Mouse (Mus musculus) hindbrain, embryonic 10.5 days (tissue): ENCODE measurements around the gene Fev. TPM values are rescaled to one million over a fixed set of nuclear protein-coding genes. Genes with fewer than 3 reads are reported as not detected.

ENCODE experiments used
- DNase-seq: peaks from one replicate; pipeline ENCODE4 v3.0.0-alpha.2; 2017; ENCODE audit warnings: low spot score
- H3K27ac ChIP-seq: fragments of 300-500 bp; sonication (generic); 2 replicates; pipeline ENCODE4 v1.5.1; 2016; ENCODE audit warnings: mild to moderate bottlenecking, moderate library complexity
- H3K27me3 ChIP-seq: fragments of 300-500 bp; sonication (generic); 2 replicates; pipeline ENCODE4 v1.6.1; 2016; ENCODE audit warnings: mild to moderate bottlenecking; ENCODE audit not compliant: poor library complexity, insufficient read depth, severe bottlenecking
- H3K36me3 ChIP-seq: fragments of 300-500 bp; sonication (generic); 2 replicates; pipeline ENCODE4 v1.6.1; 2016; ENCODE audit warnings: mild to moderate bottlenecking, moderate library complexity
- H3K4me1 ChIP-seq: fragments of 300-500 bp; sonication (generic); replicated peaks from 2 replicates; pipeline ENCODE4 v1.6.1; 2016; ENCODE audit warnings: mild to moderate bottlenecking
- H3K4me3 ChIP-seq: fragments of 300-500 bp; sonication (generic); 2 replicates; pipeline ENCODE4 v1.5.1; 2016; ENCODE audit warnings: mild to moderate bottlenecking, moderate library complexity
- H3K9me3 ChIP-seq: fragments of 300-500 bp; sonication (generic); 2 replicates; pipeline ENCODE4 v1.6.1; 2016; ENCODE audit warnings: mild to moderate bottlenecking, moderate library complexity
- WGBS: fragments of 180-500 bp; shearing (Covaris S2); methylation state at CpG from one replicate; pipeline ENCODE4 v1.1.7; 2016; 5-methylcytosine and 5-hydroxymethylcytosine counted together
- polyA plus RNA-seq: library from polyadenylated mRNA; unstranded; fragments of >200 nt; fragmentation: Nextera tagmentation; extraction: Ambion mirVana; gene quantifications from 2 replicates; pipeline ENCODE4 v1.2.1, GENCODE M21; 2016

Fev gene
- 0.25 and 0.89 TPM in 2 replicates for polyA plus RNA-seq

DNA sequence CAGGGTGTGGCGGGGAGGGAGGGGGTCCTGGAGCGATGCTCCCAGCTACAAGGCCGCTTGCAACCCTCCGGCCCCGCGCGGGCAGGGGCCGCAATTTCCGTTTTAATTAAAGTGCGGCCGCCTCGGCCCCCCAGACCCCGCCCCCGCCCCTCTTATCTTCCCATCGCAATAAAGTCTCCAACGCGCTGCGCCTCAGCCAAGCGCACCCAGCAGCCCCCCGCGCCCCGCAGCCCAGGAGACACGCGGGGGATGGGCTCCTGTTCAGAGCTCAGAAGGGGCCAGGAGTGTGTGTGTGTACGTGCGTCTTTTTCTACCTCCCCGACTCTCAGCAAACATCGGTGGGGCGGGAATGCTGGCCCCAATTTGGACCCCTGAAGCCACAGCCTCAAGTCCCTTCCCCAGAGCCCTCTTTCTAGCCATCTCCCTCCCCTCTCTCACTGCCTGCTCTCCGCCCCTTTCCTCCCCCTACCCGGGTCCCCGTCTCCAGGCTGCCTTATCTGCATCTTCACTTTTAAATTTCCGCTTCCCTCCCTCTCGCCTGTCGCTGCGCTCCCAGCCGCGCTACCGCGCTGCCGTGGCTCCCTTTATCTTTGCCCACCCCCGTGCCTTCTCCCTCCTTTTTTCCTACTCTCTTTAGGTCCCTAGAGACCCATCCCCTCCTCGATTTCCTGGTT is at the start of gene Fev:
Fev (minus strand) TSS at position 51 of the 674 bp plus-strand sequence.
- under 1% methylated on average over 43 of the region's 43 CpGs for WGBS
- H3K27ac ChIP-seq, result no peak within 1 kb of the TSS
- H3K9me3 ChIP-seq, result no peaks in the 10 kb centered on the region
- H3K4me3 ChIP-seq, result peak within 1 kb of the TSS; percentile 44
- peaks cover 100% of the 10 kb centered on the region for H3K27me3 ChIP-seq
- no peaks in the 10 kb centered on the region for H3K36me3 ChIP-seq
- peak; percentile 33 for DNase-seq
- H3K4me1 ChIP-seq, result peaks cover 35% of the 10 kb centered on the region

DNA sequence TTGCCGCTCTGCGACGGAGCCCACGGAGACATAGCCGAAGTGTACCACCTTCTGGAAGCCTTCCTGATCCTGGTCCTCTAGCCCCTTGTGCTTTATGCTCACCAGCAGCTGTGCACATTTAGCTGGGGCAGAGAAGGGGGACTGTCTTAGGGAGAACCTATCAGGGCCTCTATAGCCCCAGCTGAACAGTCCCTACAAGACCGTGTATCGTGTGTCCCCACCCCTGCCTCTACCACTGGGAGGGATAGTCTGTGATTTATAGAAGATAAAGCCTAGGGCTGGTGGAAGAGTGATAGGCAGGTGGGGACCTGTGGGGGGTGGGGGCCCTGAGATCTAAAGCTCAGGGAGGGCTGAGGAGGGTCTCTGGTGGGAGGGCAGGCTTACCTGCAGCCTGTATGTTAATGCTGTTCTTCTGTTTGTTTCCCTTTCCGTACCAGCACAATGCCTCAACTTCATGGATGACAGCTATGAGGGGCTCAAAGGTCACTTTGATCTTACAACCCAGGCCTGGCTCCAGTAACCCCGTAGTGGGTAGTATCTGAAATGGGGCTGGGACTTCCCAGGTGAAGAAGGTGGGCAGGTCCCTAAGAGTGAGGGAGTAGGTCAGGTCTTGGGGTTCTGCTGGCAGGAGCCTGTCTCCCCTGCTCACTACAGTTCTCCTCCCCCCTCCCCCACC is 42.5 kb upstream of the Fev start:
- Histone ChIP-seq H3K27ac (no peak overlapping the region), H3K4me3 (no peak overlapping the region), H3K4me1 (no peaks in the 10 kb centered on the region), H3K36me3 (no peaks in the 10 kb centered on the region), H3K27me3 (peaks cover 48% of the 10 kb centered on the region), H3K9me3 (no peaks in the 10 kb centered on the region)
- no peak for DNase-seq
- 82% methylated on average over 9 of the region's 9 CpGs for WGBS

DNA sequence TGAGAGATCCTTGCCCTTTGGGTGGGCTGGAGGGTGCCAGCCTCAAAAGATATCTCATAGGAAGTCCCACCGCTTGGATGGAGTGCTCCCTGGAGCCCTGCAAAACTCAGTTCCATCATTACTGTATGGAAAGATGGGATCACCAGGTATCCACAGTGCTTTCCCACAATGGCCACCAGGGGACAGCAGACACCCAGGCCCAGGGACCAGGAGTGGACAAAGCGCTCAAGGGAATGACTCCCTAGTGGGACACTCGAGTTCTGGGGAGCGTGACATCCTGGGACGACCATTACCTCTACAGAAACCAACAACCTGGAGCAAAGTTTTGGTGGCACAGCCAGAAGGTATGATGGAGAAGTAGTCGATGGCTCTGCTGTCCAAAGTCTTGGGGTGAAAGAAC is 41.5 kb upstream of the Fev start:
- DNase-seq, result peak; percentile 37
- Histone ChIP-seq H3K9me3 (no peaks in the 10 kb centered on the region), H3K36me3 (no peaks in the 10 kb centered on the region), H3K27me3 (peaks cover 55% of the 10 kb centered on the region), H3K4me3 (no peak overlapping the region), H3K4me1 (no peaks in the 10 kb centered on the region), H3K27ac (no peak overlapping the region)
- WGBS, result 42% methylated on average over 6 of the region's 6 CpGs

DNA sequence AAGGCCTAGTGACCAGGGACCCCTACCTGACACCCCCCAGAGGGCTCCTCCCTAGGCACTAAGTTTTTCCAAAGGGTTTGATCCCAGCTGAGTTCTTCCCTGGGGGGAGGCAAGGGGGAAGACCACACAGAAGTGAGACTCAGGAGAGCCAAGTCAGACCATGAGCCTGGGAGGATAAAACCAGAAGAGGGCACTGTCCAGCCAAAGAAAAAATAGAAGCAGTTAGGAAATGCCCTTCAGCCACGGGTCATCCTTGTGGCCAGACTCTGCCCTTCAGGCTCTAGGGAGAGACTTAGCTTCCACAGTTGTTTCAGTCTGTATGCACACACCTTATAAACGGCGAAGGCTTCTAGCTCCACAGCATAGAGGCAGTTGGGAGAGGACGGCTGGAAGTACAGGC is 39.2 kb upstream of the Fev start:
- H3K27me3 ChIP-seq, result peaks cover 55% of the 10 kb centered on the region
- no peaks in the 10 kb centered on the region for H3K4me1 ChIP-seq
- no peaks in the 10 kb centered on the region for H3K36me3 ChIP-seq
- DNase-seq, result no peak
- WGBS, result 66% methylated on average over 4 of the region's 4 CpGs
- no peak overlapping the region for H3K27ac ChIP-seq
- H3K4me3 ChIP-seq, result no peak overlapping the region
- H3K9me3 ChIP-seq, result no peaks in the 10 kb centered on the region

DNA sequence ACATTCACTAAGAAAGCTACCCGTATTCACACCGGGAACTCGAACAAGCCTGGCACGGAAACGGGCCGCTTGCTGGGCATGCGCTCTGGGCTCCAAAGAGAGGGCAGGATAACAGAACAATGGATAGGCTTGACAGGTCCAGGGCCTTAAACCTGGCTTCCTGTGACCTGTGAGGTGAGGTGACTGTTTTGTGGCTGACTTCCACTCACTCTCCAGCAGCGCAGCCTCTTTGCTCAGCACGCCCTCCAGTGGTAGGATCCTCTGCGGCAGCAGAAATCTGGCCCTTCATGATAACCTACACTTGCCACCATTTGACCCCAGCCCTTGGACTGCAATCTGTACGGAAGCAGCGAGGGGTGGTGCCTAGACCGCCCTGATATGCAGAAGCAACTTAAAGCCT is 30.5 kb upstream of the Fev start:
- Histone ChIP-seq H3K4me3 (no peak overlapping the region), H3K27ac (no peak overlapping the region), H3K4me1 (peaks cover 14% of the 10 kb centered on the region; the same call in 1 of the 2 replicates), H3K27me3 (peaks cover 32% of the 10 kb centered on the region), H3K9me3 (no peaks in the 10 kb centered on the region), H3K36me3 (no peaks in the 10 kb centered on the region)
- 28% methylated on average over 13 of the region's 13 CpGs for WGBS
- no peak for DNase-seq

DNA sequence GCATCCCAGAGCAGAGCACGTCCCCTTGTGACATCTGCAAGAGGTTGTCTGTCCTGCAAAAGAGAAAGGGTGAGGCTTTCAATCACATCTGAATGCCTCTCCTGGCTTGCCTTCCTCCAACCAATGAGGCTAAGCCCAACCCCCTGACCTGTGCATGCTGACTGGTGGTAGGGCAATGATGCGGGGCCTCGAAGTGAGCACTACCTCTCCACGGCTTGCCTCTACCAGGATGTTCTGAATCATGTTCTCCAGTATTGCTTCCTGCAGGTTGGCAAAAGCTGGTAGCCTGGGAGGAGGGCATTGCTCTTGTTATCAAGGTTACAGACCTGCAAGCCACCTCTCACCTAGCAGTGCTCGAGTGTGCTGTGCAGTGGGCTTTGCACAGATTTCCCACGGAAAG is 17.0 kb upstream of the Fev start:
- H3K4me3 ChIP-seq, result no peak overlapping the region
- peaks cover 93% of the 10 kb centered on the region for H3K27me3 ChIP-seq
- H3K27ac ChIP-seq, result no peak overlapping the region
- peaks cover 39% of the 10 kb centered on the region for H3K4me1 ChIP-seq
- WGBS, result 26% methylated on average over 6 of the region's 6 CpGs
- no peaks in the 10 kb centered on the region for H3K36me3 ChIP-seq
- no peak for DNase-seq
- H3K9me3 ChIP-seq, result no peaks in the 10 kb centered on the region

DNA sequence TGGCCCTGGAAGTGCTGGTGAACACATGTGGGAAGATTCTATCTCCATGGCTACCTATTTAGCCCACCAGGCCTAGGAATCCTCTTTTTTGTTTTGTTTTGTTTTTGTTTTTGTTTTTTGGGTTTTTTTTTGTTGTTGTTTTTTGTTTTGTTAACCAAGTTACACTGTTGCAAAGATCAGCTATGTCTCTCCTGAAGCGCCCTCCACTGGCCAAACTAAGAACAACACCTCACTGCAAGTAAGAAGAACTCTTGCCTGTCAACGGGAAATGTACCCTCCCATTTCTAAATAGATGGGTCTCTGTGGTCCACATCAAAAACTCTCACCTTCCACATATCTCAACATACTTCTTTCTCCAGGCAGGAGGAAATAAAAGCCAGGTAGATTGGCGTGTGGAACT is 16.5 kb upstream of the Fev start:
- DNase-seq, result peak; percentile 67
- no peaks in the 10 kb centered on the region for H3K36me3 ChIP-seq
- peaks cover 96% of the 10 kb centered on the region for H3K27me3 ChIP-seq
- H3K4me3 ChIP-seq, result no peak overlapping the region
- no peaks in the 10 kb centered on the region for H3K9me3 ChIP-seq
- WGBS, result 5% methylated on average over 3 of the region's 3 CpGs
- peaks cover 40% of the 10 kb centered on the region for H3K4me1 ChIP-seq
- no peak overlapping the region for H3K27ac ChIP-seq

DNA sequence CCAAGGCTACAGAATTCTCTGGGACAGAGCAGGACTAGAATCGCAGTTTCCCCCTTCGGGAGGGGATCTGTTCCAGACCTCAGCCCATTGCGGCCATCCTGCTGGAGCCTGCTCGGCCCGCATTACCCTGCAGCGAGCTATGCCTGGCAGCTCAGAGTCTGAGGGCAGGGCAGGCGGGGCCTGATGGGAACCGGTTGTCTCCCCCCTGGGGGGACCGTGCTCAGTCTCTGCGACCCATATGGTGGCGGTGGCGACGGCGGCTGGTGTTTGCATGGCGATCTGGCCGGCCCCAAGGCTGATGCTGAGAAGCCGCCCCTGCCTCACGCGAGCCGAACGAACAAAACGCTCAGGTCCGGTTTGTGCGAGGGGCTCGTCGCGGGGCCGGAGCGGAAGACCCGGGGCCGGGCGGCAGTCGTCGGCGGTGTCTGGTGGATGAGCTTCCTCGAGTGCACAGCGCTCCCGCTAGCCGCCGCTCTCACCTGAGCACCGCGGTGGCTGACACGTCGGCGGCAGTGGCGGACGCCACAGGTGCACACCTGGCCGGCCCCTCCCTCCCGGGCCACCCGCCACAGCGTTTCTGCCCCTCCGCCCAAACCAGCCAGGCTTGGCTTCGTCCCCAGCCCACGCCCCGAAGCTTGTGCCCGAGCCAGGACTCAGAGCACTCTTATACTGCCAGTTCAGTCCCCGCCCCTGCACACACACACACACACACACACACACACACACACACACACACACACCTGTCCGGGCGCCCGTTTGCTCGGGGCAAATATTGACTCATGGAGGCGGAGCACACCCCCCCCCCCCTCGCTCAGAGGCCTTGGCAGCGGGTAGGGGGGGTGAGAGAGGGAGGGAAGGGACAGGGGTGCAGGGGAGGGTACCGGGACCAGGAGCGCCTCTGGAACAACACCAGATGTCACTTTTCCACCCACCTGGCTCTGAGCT is 15.4 kb upstream of the Fev start:
- Histone ChIP-seq H3K4me1 (peaks cover 45% of the 10 kb centered on the region), H3K27ac (0 out of 2 replicates have a peak overlapping the region, but pooled peaks have one; percentile 0), H3K27me3 (peaks cover 100% of the 10 kb centered on the region), H3K9me3 (no peaks in the 10 kb centered on the region), H3K4me3 (peak overlapping the region; percentile 44), H3K36me3 (no peaks in the 10 kb centered on the region)
- under 1% methylated on average over 65 of the region's 66 CpGs for WGBS
- DNase-seq, result peak; percentile 49

DNA sequence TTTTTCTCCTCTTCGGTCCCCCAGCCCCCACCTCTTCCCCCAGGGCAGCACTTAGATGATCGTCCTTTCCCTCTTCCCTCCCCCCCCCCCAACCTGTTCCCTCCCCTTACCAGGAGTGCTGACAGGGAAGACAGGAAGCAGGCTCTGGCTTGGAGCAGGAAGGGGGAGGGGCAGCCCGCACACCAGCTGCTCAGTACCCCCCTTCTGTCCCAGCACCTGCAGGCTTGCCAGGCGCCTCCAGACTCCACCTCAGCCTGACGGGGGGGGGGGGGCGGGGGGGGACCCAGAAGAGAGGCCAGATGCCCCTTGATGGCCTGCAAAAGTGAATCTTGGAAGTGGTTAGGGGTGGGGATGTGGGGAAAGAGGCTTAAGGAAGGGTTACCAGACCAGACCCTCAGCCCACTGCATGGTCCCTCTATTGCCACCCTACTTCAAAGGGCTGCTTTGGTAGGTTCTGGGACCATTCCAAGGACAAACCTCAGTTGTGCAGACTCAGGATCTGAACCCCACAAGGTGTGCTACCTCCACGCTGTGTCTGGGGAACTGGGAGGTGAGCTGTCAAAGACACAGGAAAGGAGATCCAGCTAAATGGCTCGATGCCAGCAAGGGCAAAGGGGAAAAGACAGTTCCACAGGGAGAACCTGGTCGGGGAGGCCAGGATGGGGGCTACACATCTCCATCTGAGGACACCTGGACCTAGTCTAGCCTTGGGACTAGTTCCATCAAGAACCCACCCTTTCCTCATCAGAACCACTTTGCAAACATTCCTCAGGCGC is 13.6 kb upstream of the Fev start:
- 3% methylated on average over 10 of the region's 10 CpGs for WGBS
- Histone ChIP-seq H3K4me1 (peaks cover 45% of the 10 kb centered on the region), H3K27me3 (peaks cover 100% of the 10 kb centered on the region), H3K36me3 (no peaks in the 10 kb centered on the region), H3K27ac (no peak overlapping the region), H3K9me3 (no peaks in the 10 kb centered on the region), H3K4me3 (0 out of 2 replicates have a peak overlapping the region, but pooled peaks have one; percentile 2)
- no peak for DNase-seq

DNA sequence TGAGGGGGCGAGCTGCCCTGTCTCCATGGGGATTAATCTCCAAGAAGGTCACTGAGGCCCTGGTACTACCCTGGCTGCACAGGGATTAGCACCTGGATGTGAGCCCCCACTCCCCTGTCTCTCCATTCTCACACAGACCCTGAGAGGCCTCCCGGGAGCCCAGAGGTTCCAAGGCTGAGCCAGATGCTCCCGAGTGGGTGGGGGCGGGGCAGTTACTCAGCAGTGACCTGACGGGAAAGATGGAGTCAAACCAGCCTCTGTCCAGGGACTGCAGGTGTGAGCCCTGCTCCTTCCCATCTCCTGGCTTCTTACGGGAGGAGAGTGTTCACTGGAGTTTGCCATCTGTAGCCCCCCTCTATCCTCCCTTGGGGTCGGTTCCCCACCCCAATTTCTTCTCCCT is 12.8 kb upstream of the Fev start:
- peaks cover 51% of the 10 kb centered on the region for H3K4me1 ChIP-seq
- no peak for DNase-seq
- H3K4me3 ChIP-seq, result no peak overlapping the region
- 5% methylated on average over 7 of the region's 7 CpGs for WGBS
- no peak overlapping the region for H3K27ac ChIP-seq
- H3K27me3 ChIP-seq, result peaks cover 100% of the 10 kb centered on the region
- H3K9me3 ChIP-seq, result no peaks in the 10 kb centered on the region
- no peaks in the 10 kb centered on the region for H3K36me3 ChIP-seq

DNA sequence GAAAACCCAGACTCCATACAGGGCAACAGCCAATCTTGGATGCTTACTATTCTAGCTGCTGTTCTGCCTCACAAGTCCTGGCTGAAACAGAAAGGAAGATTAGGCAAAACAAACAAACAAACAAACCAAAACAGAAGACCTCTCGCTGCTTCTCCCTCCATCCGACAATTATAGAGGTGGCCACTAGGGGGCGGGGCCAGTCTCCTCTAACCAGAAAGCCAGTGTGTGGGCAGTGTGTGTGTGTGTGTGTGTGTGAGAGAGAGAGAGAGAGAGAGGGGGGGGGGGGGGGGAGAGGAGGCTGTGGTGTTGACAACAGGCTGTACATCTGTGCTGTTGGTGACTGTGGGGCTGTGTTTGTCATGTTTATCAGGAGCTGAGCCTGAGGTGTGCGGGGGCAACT is 9.7 kb upstream of the Fev start:
- Histone ChIP-seq H3K27ac (no peak overlapping the region), H3K9me3 (no peaks in the 10 kb centered on the region), H3K36me3 (no peaks in the 10 kb centered on the region), H3K4me3 (no peak overlapping the region), H3K27me3 (peaks cover 100% of the 10 kb centered on the region), H3K4me1 (peaks cover 48% of the 10 kb centered on the region)
- peak; percentile 72 for DNase-seq
- WGBS, result 18% methylated on average over 4 of the region's 4 CpGs
